Mouse (Mus musculus) erythroblast, embryonic 14.5 days (primary cell): ENCODE results near the gene Patl2.
"Not testable (repeated sequence)": the region's sequence is repeated elsewhere in the genome, so short reads cannot be mapped to it uniquely, and the experiment has no call there.

Experiments used
- GATA1 ChIP-seq: IDR thresholded peaks from 2 replicates; pipeline ENCODE4 v1.6.1; 2012; ENCODE audit warnings: low read length, inconsistent platforms, mixed read lengths
- TAL1 ChIP-seq: IDR thresholded peaks from 3 replicates; pipeline ENCODE4 v1.6.1; 2012; ENCODE audit warnings: low read length, inconsistent platforms, mixed read lengths

- not testable (repeated sequence) for TF ChIP-seq GATA1, TAL1
These were observed 88.3 kb downstream of the Patl2 start for GRCm38 (mm10) chr2:122097686-122098085.
